Mouse (Mus musculus) ES-E14 (cell line): ENCODE results near the gene Mcm5. TPM values are rescaled to one million over a fixed set of nuclear protein-coding genes. Genes with fewer than 3 reads are reported as not detected.
A peak's percentile ranks its signal among the peaks of the same experiment; 100 is the strongest.

Experiments
- DNase-seq: peaks from one replicate; pipeline ENCODE4 v3.0.0-alpha.2; 2013; ENCODE audit warnings: low read depth, low spot score
- H3K27ac ChIP-seq: 2 replicates; pipeline ENCODE4 v1.5.1; 2012; ENCODE audit warnings: low read depth, mild to moderate bottlenecking, low read length, moderate library complexity, mixed read lengths; ENCODE audit not compliant: poor library complexity, insufficient read depth, severe bottlenecking
- H3K36me3 ChIP-seq: 2 replicates; pipeline ENCODE4 v1.6.1; 2012; ENCODE audit warnings: mild to moderate bottlenecking, low read length, moderate library complexity, mixed read lengths; ENCODE audit not compliant: control insufficient read depth, poor library complexity, insufficient read depth, severe bottlenecking
- H3K4me1 ChIP-seq, 2 experiments: fragments of 150-350 bp in 1 of 2; sonication (generic) in 1 of 2; 2 replicates each; pipeline ENCODE4 v1.6.1; 2012; ENCODE audit warnings: low read length in 2 of 2, mild to moderate bottlenecking in 1 of 2, mixed read lengths in 1 of 2; ENCODE audit not compliant: control insufficient read depth in 2 of 2, insufficient read depth in 2 of 2, poor library complexity in 1 of 2
- H3K4me3 ChIP-seq, 2 experiments: fragments of 150-350 bp in 1 of 2; sonication (generic) in 1 of 2; 2 replicates each; pipeline ENCODE4 v1.5.1; 2012; ENCODE audit warnings: low read length in 2 of 2, low read depth in 1 of 2, mild to moderate bottlenecking in 1 of 2, mixed read lengths in 1 of 2; ENCODE audit not compliant: insufficient read depth in 1 of 2, poor library complexity in 1 of 2, severe bottlenecking in 1 of 2
- H3K9ac ChIP-seq: 2 replicates; pipeline ENCODE4 v1.6.1; 2012; ENCODE audit warnings: low read depth, mild to moderate bottlenecking, low read length, mixed read lengths; ENCODE audit not compliant: poor library complexity, insufficient read depth, severe bottlenecking
- H3K9me3 ChIP-seq: fragments of 150-350 bp; sonication (generic); 2 replicates; pipeline ENCODE4 v1.6.1; 2012; ENCODE audit warnings: low read depth, mild to moderate bottlenecking, low read length; ENCODE audit not compliant: control insufficient read depth, insufficient read depth
- CHD2 ChIP-seq: IDR thresholded peaks from 2 replicates; pipeline ENCODE4 v1.6.1; 2014; ENCODE audit warnings: mild to moderate bottlenecking, low read depth, low read length, inconsistent platforms
- HCFC1 ChIP-seq: IDR thresholded peaks from 2 replicates; pipeline ENCODE4 v1.6.1; 2012; ENCODE audit warnings: low read length, inconsistent platforms, borderline replicate concordance; ENCODE audit not compliant: insufficient read depth
- MAFK ChIP-seq: IDR thresholded peaks from 2 replicates; pipeline ENCODE4 v1.6.1; 2014; ENCODE audit warnings: mild to moderate bottlenecking, low read depth, low read length, inconsistent platforms; ENCODE audit not compliant: insufficient read depth
- ZC3H11A ChIP-seq: IDR thresholded peaks from 2 replicates; pipeline ENCODE4 v1.6.1; 2012; ENCODE audit warnings: low read depth, mild to moderate bottlenecking, inconsistent platforms, low read length, borderline replicate concordance
- ZNF384 ChIP-seq: IDR thresholded peaks from 2 replicates; pipeline ENCODE4 v1.6.1; 2012; ENCODE audit warnings: low read depth, low read length, inconsistent platforms
- in situ Hi-C, 2 experiments: fragments of 600-800 bp; cut with MboI; formaldehyde crosslinking; loops; one replicate each; pipeline ENCODE4 v1.15.1; 2025; ENCODE audit warnings: low sequenced_read_pairs in 2 of 2, inconsistent platforms in 1 of 2; ENCODE audit not compliant: unreplicated experiment in 2 of 2
- total RNA-seq: library from RNA; depleted of rRNA; stranded (reverse); fragments of 300-350 nt; gene quantifications from 2 replicates; pipeline ENCODE4 v1.2.3, GENCODE M21; 2012

Gene Mcm5
- total RNA-seq, 1 experiment = 315 TPM

DNA sequence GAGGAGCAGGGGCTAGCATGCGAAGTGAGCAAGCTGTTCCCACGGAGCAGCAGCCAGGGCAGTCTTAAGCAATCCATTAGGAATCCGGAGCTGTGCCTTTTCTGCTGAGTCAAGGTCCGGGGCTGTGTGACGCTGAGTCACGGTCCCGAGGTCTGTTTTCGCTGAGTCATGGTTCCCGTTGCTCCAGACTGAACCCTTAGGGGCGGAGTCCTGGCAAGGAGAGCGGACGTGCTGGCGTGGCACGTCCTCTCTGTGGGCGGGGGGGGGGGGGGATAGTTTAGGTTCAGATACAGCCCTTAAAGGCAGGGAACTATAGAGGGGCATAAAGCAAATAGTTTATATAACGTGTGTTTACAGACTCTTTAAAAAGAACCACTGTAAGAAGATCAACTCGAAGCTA, 25.5 kb upstream of the Mcm5 start:
- Histone ChIP-seq H3K27ac (peak overlapping the region; percentile 73), H3K4me3 (peak overlapping the region; percentile 10 to 14; a peak in 2 of 4 replicates), H3K36me3 (no peaks in the 10 kb centered on the region), H3K9me3 (peaks cover 2% of the 10 kb centered on the region; the same call in 1 of the 2 replicates), H3K4me1 (peaks cover 4 to 7% of the 10 kb centered on the region in 2 experiments; a peak in 2 of 4 replicates), H3K9ac (peak overlapping the region; percentile 48; the same call in 1 of the 2 replicates)
- peak; percentile 97 for DNase-seq
- TF ChIP-seq CHD2 (no peak), MAFK (peak; percentile 100), ZNF384 (no peak), ZC3H11A (no peak), HCFC1 (peak; percentile 44; the same call in 1 of the 2 replicates)
- in situ Hi-C loops = no loop called here

- TF ChIP-seq ZC3H11A (no peak), ZNF384 (no peak), CHD2 (no peak), HCFC1 (no peak)
- H3K36me3 ChIP-seq = no peaks in the 10 kb centered on the region
- H3K9ac ChIP-seq = no peak overlapping the region
- no peak for DNase-seq
- in situ Hi-C loops = no loop called here
- no peak overlapping the region for H3K4me3 ChIP-seq
- peaks cover 4 to 13% of the 10 kb centered on the region in 2 experiments; a peak in 2 of 4 replicates for H3K4me1 ChIP-seq
- H3K9me3 ChIP-seq = peaks cover 2% of the 10 kb centered on the region; the same call in 1 of the 2 replicates
- H3K27ac ChIP-seq = no peak overlapping the region; the same call in 1 of the 2 replicates
These were observed 24.8 kb upstream of the Mcm5 start for GRCm38 (mm10) chr8:75084382-75085064.

DNA sequence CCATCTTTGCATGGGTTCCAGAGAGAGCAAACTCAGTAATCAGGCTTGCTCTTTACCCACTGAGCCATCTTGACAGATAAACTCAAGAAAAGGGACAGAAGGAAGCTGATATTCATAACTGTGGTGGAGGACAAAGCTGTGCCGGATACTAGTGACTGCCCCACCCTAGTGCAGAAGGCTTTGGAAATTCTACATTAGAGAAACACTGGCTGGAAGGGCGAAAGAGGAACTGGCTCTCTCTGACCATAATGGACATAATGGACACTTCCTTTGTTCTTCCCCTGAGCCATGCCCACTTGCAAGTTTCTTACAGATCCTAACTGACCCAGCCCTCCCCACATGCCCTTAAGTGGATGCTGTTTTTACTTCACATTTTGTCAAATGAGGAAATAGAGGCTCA, 23.4 kb upstream of the Mcm5 start:
- Histone ChIP-seq H3K4me3 (no peak overlapping the region), H3K9ac (no peak overlapping the region), H3K9me3 (peaks cover 2% of the 10 kb centered on the region; the same call in 1 of the 2 replicates), H3K4me1 (peaks cover 9 to 19% of the 10 kb centered on the region in 2 experiments; a peak in 3 of 4 replicates), H3K36me3 (no peaks in the 10 kb centered on the region), H3K27ac (no peak overlapping the region)
- no peak for DNase-seq
- TF ChIP-seq HCFC1 (no peak), ZNF384 (no peak), MAFK (no peak), CHD2 (no peak), ZC3H11A (no peak)
- in situ Hi-C loops = no loop called here

DNA sequence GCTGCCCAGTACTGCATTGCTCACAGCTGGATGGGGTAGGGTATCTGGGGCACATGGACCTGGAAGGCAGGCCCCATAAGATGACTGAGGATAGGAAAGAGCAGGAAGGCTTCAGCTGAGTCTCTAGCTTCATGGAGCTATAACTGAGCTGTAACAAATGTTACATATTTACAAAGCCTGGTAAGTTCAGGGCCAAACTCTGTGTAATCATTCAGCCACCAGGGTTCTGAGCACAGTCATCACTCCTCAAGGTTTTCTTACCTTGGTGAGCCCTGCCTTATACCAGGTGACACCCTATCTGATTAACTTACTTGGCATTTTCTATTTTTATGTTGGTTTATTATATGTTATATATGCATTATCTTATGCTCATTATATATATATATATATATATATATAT, 22.2 kb upstream of the Mcm5 start:
- no peak for DNase-seq
- Histone ChIP-seq H3K36me3 (no peaks in the 10 kb centered on the region), H3K27ac (no peak overlapping the region), H3K9me3 (peaks cover 2% of the 10 kb centered on the region; the same call in 1 of the 2 replicates), H3K4me3 (no peak overlapping the region), H3K4me1 (peaks cover 9 to 19% of the 10 kb centered on the region in 2 experiments; a peak in 3 of 4 replicates), H3K9ac (no peak overlapping the region)
- in situ Hi-C loops = no loop called here
- TF ChIP-seq HCFC1 = no peak
- TF ChIP-seq ZC3H11A = no peak
- TF ChIP-seq ZNF384 = no peak
- TF ChIP-seq MAFK = no peak
- no peak for TF ChIP-seq CHD2
